Mouse (Mus musculus) neural tube, embryonic 13.5 days (tissue): ENCODE results near the gene Wbp2nl. TPM values are rescaled to one million over a fixed set of nuclear protein-coding genes. Genes with fewer than 3 reads are reported as not detected.

ENCODE experiments used
- ATAC-seq: fragments of 200-750 bp; cut with Nextera tagmentation; 2 replicates; pipeline ENCODE4 v1.8.0; 2017; ENCODE audit warnings: low read depth, mild to moderate bottlenecking, moderate TSS enrichment, moderate library complexity
- H3K27ac ChIP-seq: fragments of 300-500 bp; sonication (generic); replicated peaks from 2 replicates; pipeline ENCODE4 v1.5.1; 2015; ENCODE audit warnings: moderate library complexity, mild to moderate bottlenecking, inconsistent platforms
- H3K27me3 ChIP-seq: fragments of 300-500 bp; sonication (generic); 2 replicates; pipeline ENCODE4 v1.6.1; 2015; ENCODE audit warnings: mild to moderate bottlenecking, inconsistent platforms
- H3K36me3 ChIP-seq: fragments of 300-500 bp; sonication (generic); 2 replicates; pipeline ENCODE4 v1.6.1; 2015; ENCODE audit warnings: mild to moderate bottlenecking, inconsistent platforms
- H3K4me1 ChIP-seq: fragments of 300-500 bp; sonication (generic); replicated peaks from 2 replicates; pipeline ENCODE4 v1.6.1; 2015; ENCODE audit warnings: inconsistent platforms
- H3K4me2 ChIP-seq: fragments of 300-500 bp; sonication (generic); 2 replicates; pipeline ENCODE4 v1.6.1; 2015; ENCODE audit warnings: inconsistent platforms, mild to moderate bottlenecking, moderate library complexity
- H3K4me3 ChIP-seq: fragments of 300-500 bp; sonication (generic); 2 replicates; pipeline ENCODE4 v1.5.1; 2015; ENCODE audit warnings: mild to moderate bottlenecking, inconsistent platforms
- H3K9ac ChIP-seq: fragments of 300-500 bp; sonication (generic); 2 replicates; pipeline ENCODE4 v1.6.1; 2015; ENCODE audit warnings: moderate library complexity, mild to moderate bottlenecking, inconsistent platforms
- H3K9me3 ChIP-seq: fragments of 300-500 bp; sonication (generic); 2 replicates; pipeline ENCODE4 v1.6.1; 2016; ENCODE audit warnings: inconsistent platforms
- WGBS: fragments of 180-500 bp; shearing (Covaris S2); methylation state at CpG from one replicate; pipeline ENCODE4 v1.1.7; 2015; 5-methylcytosine and 5-hydroxymethylcytosine counted together
- polyA plus RNA-seq: library from polyadenylated mRNA; unstranded; fragments of >200 nt; fragmentation: Nextera tagmentation; extraction: Ambion mirVana; gene quantifications from 2 replicates; pipeline ENCODE4 v1.2.1, GENCODE M21; 2015

Gene Wbp2nl
- polyA plus RNA-seq, 1 experiment from 2014 or later: not detected

GRCm38 (mm10) chr15:82322195-82322594 lies 23.4 kb downstream of the Wbp2nl start:
- Histone ChIP-seq H3K4me2 (no peak overlapping the region), H3K9me3 (no peaks in the 10 kb centered on the region), H3K9ac (no peak overlapping the region), H3K27ac (no peak overlapping the region), H3K4me3 (no peak overlapping the region), H3K27me3 (no peaks in the 10 kb centered on the region), H3K36me3 (no peaks in the 10 kb centered on the region), H3K4me1 (no peaks in the 10 kb centered on the region; the same call in 1 of the 2 replicates)
- 68% methylated on average over 8 of the region's 8 CpGs for WGBS
- ATAC-seq: no peak

- Histone ChIP-seq H3K4me1 (no peaks in the 10 kb centered on the region; the same call in 1 of the 2 replicates), H3K9me3 (no peaks in the 10 kb centered on the region), H3K27me3 (no peaks in the 10 kb centered on the region), H3K4me2 (no peak overlapping the region), H3K36me3 (peaks cover 13% of the 10 kb centered on the region; the same call in 1 of the 2 replicates), H3K9ac (no peak overlapping the region), H3K27ac (no peak overlapping the region), H3K4me3 (no peak overlapping the region)
- ATAC-seq: no peak
- 70% methylated on average over 2 of the region's 2 CpGs for WGBS
These were observed 26.6 kb downstream of the Wbp2nl start for GRCm38 (mm10) chr15:82325382-82325781.

- 99% methylated on average over 4 of the region's 4 CpGs for WGBS
- no peak overlapping the region for H3K27ac ChIP-seq
- no peak overlapping the region for H3K9ac ChIP-seq
- H3K36me3 ChIP-seq: peaks cover 30% of the 10 kb centered on the region
- H3K4me1 ChIP-seq: peaks cover 23% of the 10 kb centered on the region
- no peak overlapping the region for H3K4me2 ChIP-seq
- H3K9me3 ChIP-seq: no peaks in the 10 kb centered on the region
- ATAC-seq: no peak
- no peak overlapping the region for H3K4me3 ChIP-seq
- peaks cover 8% of the 10 kb centered on the region for H3K27me3 ChIP-seq
These were observed 36.4 kb downstream of the Wbp2nl start for GRCm38 (mm10) chr15:82335194-82335593.

GRCm38 (mm10) chr15:82336629-82337028 lies 37.9 kb downstream of the Wbp2nl start:
- H3K27me3 ChIP-seq: peaks cover 19% of the 10 kb centered on the region
- peak overlapping the region; percentile 9; the same call in 1 of the 2 replicates for H3K4me2 ChIP-seq
- peaks cover 26% of the 10 kb centered on the region for H3K36me3 ChIP-seq
- no peaks in the 10 kb centered on the region for H3K9me3 ChIP-seq
- H3K4me3 ChIP-seq: no peak overlapping the region
- H3K9ac ChIP-seq: peak overlapping the region; percentile 73; the same call in 1 of the 2 replicates
- no peak for ATAC-seq
- WGBS: 62% methylated on average over 12 of the region's 12 CpGs
- peaks cover 32% of the 10 kb centered on the region for H3K4me1 ChIP-seq
- no peak overlapping the region for H3K27ac ChIP-seq

- peak overlapping the region; percentile 65 for H3K4me2 ChIP-seq
- no peak for ATAC-seq
- H3K9me3 ChIP-seq: no peaks in the 10 kb centered on the region
- H3K4me3 ChIP-seq: peak overlapping the region; percentile 58
- peaks cover 39% of the 10 kb centered on the region for H3K4me1 ChIP-seq
- H3K27ac ChIP-seq: no peak overlapping the region
- H3K9ac ChIP-seq: peak overlapping the region; percentile 73
- 42% methylated on average over 4 of the region's 4 CpGs for WGBS
- H3K36me3 ChIP-seq: peaks cover 21% of the 10 kb centered on the region
- H3K27me3 ChIP-seq: peaks cover 25% of the 10 kb centered on the region
These were observed 39.1 kb downstream of the Wbp2nl start for GRCm38 (mm10) chr15:82337875-82338274.

- under 1% methylated on average over 41 of the region's 41 CpGs for WGBS
- peak; percentile 84 for ATAC-seq
- Histone ChIP-seq H3K36me3 (peaks cover 21% of the 10 kb centered on the region), H3K27me3 (peaks cover 25% of the 10 kb centered on the region), H3K4me1 (peaks cover 39% of the 10 kb centered on the region), H3K9ac (peak within 1 kb of the TSS; percentile 73), H3K4me2 (peak within 1 kb of the TSS; percentile 65), H3K27ac (peak within 1 kb of the TSS; percentile 28; the same call in 1 of the 2 replicates), H3K9me3 (no peaks in the 10 kb centered on the region), H3K4me3 (peak within 1 kb of the TSS; percentile 58)
These were observed 39.9 kb downstream of the Wbp2nl start, which contains the start of the genes Naga, Pheta2 and Smdt1 for GRCm38 (mm10) chr15:82338593-82339112. TSS of gene Naga (minus strand) at chr15:82338925. TSS of gene Pheta2 (plus strand) at chr15:82338942. TSS of gene Smdt1 (plus strand) at chr15:82338959.

- H3K4me1 ChIP-seq: peaks cover 39% of the 10 kb centered on the region
- peaks cover 18% of the 10 kb centered on the region for H3K36me3 ChIP-seq
- no peaks in the 10 kb centered on the region for H3K9me3 ChIP-seq
- H3K9ac ChIP-seq: peak overlapping the region; percentile 73
- ATAC-seq: no peak; the same call in 1 of the 2 replicates
- no peak overlapping the region for H3K27ac ChIP-seq
- peak overlapping the region; percentile 58 for H3K4me3 ChIP-seq
- 57% methylated on average over 10 of the region's 10 CpGs for WGBS
- peak overlapping the region; percentile 65 for H3K4me2 ChIP-seq
- peaks cover 25% of the 10 kb centered on the region for H3K27me3 ChIP-seq
These were observed 40.4 kb downstream of the Wbp2nl start for GRCm38 (mm10) chr15:82339150-82339549.

GRCm38 (mm10) chr15:82339634-82340254 lies 41.0 kb downstream of the Wbp2nl start:
- no peak for ATAC-seq
- no peaks in the 10 kb centered on the region for H3K9me3 ChIP-seq
- H3K9ac ChIP-seq: no peak overlapping the region
- WGBS: 78% methylated on average over 8 of the region's 8 CpGs
- H3K4me1 ChIP-seq: peaks cover 39% of the 10 kb centered on the region
- peaks cover 12% of the 10 kb centered on the region for H3K36me3 ChIP-seq
- H3K27ac ChIP-seq: no peak overlapping the region; the same call in 1 of the 2 replicates
- peaks cover 25% of the 10 kb centered on the region for H3K27me3 ChIP-seq
- H3K4me3 ChIP-seq: no peak overlapping the region
- H3K4me2 ChIP-seq: 0 out of 2 replicates have a peak overlapping the region, but pooled peaks have one; percentile 65

GRCm38 (mm10) chr15:82340414-82341035 lies 41.8 kb downstream of the Wbp2nl start:
- Histone ChIP-seq H3K9me3 (no peaks in the 10 kb centered on the region), H3K36me3 (peaks cover 4% of the 10 kb centered on the region), H3K27me3 (peaks cover 25% of the 10 kb centered on the region), H3K4me3 (peak overlapping the region; percentile 34), H3K27ac (peak overlapping the region; percentile 28; the same call in 1 of the 2 replicates), H3K4me2 (peak overlapping the region; percentile 54), H3K9ac (peak overlapping the region; percentile 65), H3K4me1 (peaks cover 39% of the 10 kb centered on the region)
- no peak for ATAC-seq
- 47% methylated on average over 21 of the region's 21 CpGs for WGBS

GRCm38 (mm10) chr15:82341036-82341501 lies 42.3 kb downstream of the Wbp2nl start:
- Histone ChIP-seq H3K36me3 (no peaks in the 10 kb centered on the region; the same call in 1 of the 2 replicates), H3K9me3 (no peaks in the 10 kb centered on the region), H3K27ac (peak overlapping the region; percentile 28; the same call in 1 of the 2 replicates), H3K9ac (peak overlapping the region; percentile 65), H3K4me3 (peak overlapping the region; percentile 34), H3K27me3 (peaks cover 25% of the 10 kb centered on the region), H3K4me1 (peaks cover 39% of the 10 kb centered on the region), H3K4me2 (peak overlapping the region; percentile 54)
- no peak for ATAC-seq
- 3% methylated on average over 31 of the region's 40 CpGs for WGBS

GRCm38 (mm10) chr15:82341675-82342542 lies 43.2 kb downstream of the Wbp2nl start:
- no peak for ATAC-seq
- H3K27me3 ChIP-seq: peaks cover 25% of the 10 kb centered on the region
- 68% methylated on average over 15 of the region's 15 CpGs for WGBS
- H3K36me3 ChIP-seq: no peaks in the 10 kb centered on the region
- H3K4me2 ChIP-seq: peak overlapping the region; percentile 54
- peak overlapping the region; percentile 34; the same call in 1 of the 2 replicates for H3K4me3 ChIP-seq
- H3K27ac ChIP-seq: peak overlapping the region; percentile 28; the same call in 1 of the 2 replicates
- H3K9ac ChIP-seq: peak overlapping the region; percentile 65
- H3K9me3 ChIP-seq: no peaks in the 10 kb centered on the region
- H3K4me1 ChIP-seq: peaks cover 36% of the 10 kb centered on the region
